Mouse (Mus musculus): ENCODE data around the gene Shisa8. TPM values are rescaled to one million over a fixed set of nuclear protein-coding genes. Genes with fewer than 3 reads are reported as not detected.

Gene Shisa8
- polyA plus RNA-seq, 1 experiment from 2014 or later: 0.21 TPM

DNA sequence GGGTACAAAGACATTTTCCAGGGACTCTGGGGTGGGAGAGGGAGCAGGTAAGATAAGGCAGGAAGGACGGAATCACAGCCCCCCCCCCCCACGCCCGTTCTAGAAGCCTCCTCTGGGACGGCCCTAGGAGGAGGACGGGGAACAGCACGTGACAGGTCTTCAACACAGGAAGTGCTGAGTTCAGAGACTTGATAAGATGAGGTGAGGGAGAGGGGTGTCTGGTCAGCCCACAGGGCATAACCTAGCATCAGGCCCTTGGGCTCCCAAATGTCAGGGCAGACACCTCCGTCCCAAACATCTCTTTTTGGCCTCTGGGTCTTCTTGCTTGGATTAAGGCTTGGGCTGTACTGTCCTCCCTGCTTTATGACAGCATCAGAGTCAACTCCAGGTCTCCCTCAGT lies 10.6 kb upstream of the Shisa8 start:
- Histone ChIP-seq H3K9me3 (no peaks in the 10 kb centered on the region), H3K4me2 (peak overlapping the region; percentile 74; the same call in 1 of the 2 replicates), H3K27ac (replicated peaks) (no peak overlapping the region), H3K4me1 (peaks cover 18% of the 10 kb centered on the region), H3K36me3 (no peaks in the 10 kb centered on the region), H3K9ac (no peak overlapping the region; the same call in 1 of the 2 replicates), H3K4me3 (no peak overlapping the region), H3K27me3 (replicated peaks) (peaks cover 83% of the 10 kb centered on the region)
- 12% methylated on average over 7 of the region's 7 CpGs for WGBS
- no peak for ATAC-seq (ENCODE audit: extremely low read depth, insufficient number of reproducible peaks, low FRiP score, low TSS enrichment)

DNA sequence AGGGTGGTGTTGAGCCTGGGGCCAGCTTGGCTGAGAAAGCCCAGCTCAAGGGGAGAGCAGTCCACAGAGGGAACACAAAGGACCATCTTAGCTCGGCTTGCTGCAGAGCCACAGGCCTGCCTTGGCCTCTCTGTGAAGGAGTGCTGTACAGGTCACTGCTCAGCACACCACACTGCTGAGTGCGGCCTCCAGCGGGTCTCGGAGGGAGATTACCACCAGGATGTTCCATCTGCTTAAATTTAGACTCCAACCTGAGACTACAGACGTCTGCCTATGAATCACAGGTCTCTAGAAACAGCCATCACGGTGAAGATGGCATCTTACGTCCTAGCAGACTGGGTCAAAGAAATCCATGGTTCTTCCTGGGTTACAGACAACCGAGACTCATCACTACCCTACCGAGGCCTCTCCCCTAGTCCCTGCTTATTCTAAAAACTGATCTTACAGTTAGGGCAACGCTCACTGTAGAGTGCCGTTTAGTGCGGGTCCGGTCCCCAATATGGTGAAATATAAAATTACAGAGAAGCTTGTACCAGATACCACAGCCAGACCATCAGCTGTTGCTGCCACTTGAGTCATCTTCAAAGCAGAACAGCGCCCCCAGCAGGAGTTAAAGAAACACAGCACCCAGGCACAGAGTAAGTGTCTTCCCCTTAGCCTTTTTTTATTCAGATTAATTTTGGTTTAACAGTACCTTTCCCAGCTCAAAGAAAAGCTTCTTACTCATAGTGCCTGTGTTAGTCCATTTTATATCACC lies 8.7 kb upstream of the Shisa8 start:
- ATAC-seq (ENCODE audit: extremely low read depth, insufficient number of reproducible peaks, low FRiP score, low TSS enrichment): no peak
- H3K4me1 ChIP-seq: peaks cover 29% of the 10 kb centered on the region
- H3K9ac ChIP-seq: no peak overlapping the region
- no peak overlapping the region for H3K4me2 ChIP-seq
- no peaks in the 10 kb centered on the region for H3K9me3 ChIP-seq
- no peak overlapping the region for H3K4me3 ChIP-seq
- WGBS: 62% methylated on average over 14 of the region's 14 CpGs
- no peak overlapping the region for H3K27ac ChIP-seq (replicated peaks)
- no peaks in the 10 kb centered on the region for H3K36me3 ChIP-seq
- H3K27me3 ChIP-seq (replicated peaks): peaks cover 98% of the 10 kb centered on the region

DNA sequence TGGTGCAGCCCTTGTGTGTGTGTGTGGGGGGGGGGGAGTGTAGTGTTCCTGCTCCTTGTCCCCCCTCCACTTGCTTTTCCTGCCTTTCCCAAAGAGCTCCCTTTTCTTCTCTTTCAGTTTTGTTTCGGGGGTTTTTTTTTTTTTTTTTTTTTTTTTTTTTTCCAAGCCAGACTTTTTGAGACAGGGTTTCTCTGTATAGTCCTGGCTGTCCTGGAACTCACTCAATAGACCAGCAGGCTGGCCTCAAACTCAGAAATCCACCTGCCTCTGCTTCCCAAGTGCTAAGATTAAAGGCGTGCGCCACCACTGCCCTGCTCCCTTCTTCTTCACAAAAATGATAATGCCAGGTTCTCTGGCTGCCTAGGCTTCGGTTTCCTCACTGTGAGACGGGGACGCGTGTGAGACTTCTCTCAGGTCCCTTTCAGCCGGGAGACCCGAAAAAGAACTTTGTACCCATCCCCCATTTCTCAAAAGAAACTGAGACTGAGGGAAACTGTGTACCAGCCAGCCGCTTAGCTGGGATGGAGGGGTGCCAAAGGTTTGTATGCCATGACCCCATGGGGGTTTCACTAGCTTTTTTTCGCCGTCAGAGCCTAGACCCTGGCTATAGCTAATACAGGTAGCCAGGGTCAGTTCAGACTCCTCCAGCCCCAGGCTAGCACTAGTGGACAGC lies 7.5 kb upstream of the Shisa8 start:
- Histone ChIP-seq H3K4me3 (no peak overlapping the region), H3K4me1 (peaks cover 40% of the 10 kb centered on the region), H3K27me3 (replicated peaks) (peaks cover 98% of the 10 kb centered on the region), H3K9ac (no peak overlapping the region), H3K4me2 (no peak overlapping the region), H3K27ac (replicated peaks) (no peak overlapping the region), H3K9me3 (no peaks in the 10 kb centered on the region), H3K36me3 (no peaks in the 10 kb centered on the region)
- ATAC-seq (ENCODE audit: extremely low read depth, insufficient number of reproducible peaks, low FRiP score, low TSS enrichment): no peak
- 75% methylated on average over 11 of the region's 12 CpGs for WGBS

DNA sequence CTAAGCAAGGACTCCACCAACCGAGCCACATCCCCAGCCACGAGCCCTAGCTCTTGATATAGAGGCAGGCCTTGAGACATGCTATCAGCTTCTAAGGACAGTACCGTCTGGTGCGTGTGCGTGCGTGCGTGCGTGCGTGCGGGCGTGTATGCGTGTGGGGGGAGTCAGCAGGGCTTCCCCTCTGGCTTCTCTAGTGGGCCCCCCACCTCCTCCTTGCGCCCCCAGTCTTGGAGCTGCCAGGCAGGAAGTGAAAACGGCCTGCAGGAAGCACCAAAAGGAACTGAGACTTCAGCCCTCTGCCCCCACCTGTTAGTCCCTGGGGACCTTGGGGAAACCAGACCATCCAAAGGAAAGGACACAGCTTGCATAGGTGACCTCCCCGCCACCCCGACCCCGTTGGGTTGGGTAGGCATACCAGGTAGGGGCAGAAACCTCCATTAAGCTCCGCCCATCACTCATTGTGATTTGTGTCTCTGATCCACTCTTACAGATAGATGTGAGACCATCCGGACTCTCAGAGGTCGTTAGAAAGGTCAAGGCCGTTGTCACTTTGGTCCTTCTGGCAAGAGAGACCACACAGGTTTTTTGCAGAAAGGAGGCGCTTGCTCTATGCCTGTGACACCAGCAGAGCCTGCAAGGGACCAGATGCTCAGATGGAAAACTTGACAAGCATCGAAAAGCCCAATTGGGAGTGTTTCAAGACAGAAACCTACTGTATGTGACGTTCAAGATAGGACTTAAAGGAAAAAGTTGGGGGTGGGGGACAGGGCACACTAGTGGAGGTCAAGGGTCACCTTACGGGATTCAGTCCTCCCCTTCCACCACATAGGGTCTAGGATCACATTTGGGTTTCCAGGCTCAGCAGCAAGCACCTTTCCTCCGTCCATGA lies 6.4 kb upstream of the Shisa8 start:
- peaks cover 97% of the 10 kb centered on the region for H3K27me3 ChIP-seq (replicated peaks)

DNA sequence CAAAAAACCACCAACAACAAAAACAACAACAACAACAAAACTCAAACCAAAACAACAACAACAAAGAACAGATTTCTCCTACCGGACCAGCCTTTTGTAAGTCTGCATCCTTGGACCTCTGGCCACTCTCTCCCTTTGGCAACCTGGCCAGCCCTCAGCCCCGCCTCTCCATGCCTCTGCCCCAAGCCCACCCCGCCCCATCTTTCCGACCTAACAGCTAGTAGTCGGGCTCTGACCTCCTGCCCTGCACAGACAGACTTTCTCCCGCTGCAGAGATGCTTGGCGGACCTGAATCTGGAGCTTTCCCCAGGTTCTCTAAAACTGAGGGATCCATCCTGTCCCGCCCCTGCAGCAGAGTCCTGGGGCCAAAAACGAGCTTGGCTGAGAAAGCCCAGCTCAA lies 5.4 kb upstream of the Shisa8 start:
- H3K4me3 ChIP-seq: no peak overlapping the region
- 32% methylated on average over 9 of the region's 9 CpGs for WGBS

More for the DNA sequence above, 6.4 kb upstream of the Shisa8 start:
- no peak overlapping the region for H3K4me3 ChIP-seq
- ATAC-seq (ENCODE audit: extremely low read depth, insufficient number of reproducible peaks, low FRiP score, low TSS enrichment): no peak
- 69% methylated on average over 26 of the region's 26 CpGs for WGBS
- no peak overlapping the region for H3K9ac ChIP-seq
- H3K9me3 ChIP-seq: no peaks in the 10 kb centered on the region
- no peak overlapping the region for H3K27ac ChIP-seq (replicated peaks)
- H3K36me3 ChIP-seq: no peaks in the 10 kb centered on the region
- peaks cover 33% of the 10 kb centered on the region for H3K4me1 ChIP-seq
- no peak overlapping the region for H3K4me2 ChIP-seq

DNA sequence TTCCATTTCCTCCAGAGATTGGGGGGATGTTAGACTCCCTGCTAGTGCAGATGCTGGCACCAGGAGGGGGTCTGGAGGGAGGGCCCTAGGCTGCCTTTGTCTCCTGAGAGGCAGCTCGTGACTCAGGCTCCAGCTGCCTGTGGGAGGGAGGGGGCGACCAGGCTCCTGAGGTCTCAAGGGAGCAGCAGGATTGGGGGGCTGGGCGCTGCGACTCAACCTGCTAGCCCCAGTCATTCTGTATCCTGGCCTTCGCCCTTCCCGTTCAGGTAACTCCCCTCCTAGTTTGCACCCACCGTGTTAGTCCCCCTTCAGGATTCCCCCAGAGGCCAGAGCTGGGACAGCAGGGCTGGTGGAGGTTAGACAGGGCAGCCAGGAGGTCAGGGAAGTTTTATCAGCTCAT lies 4.4 kb upstream of the Shisa8 start:
- Histone ChIP-seq H3K9ac (no peak overlapping the region), H3K27ac (replicated peaks) (no peak overlapping the region), H3K9me3 (no peaks in the 10 kb centered on the region), H3K4me3 (no peak overlapping the region), H3K4me1 (peaks cover 32% of the 10 kb centered on the region), H3K4me2 (no peak overlapping the region), H3K36me3 (no peaks in the 10 kb centered on the region), H3K27me3 (replicated peaks) (peaks cover 97% of the 10 kb centered on the region)
- 24% methylated on average over 7 of the region's 7 CpGs for WGBS
- ATAC-seq (ENCODE audit: extremely low read depth, insufficient number of reproducible peaks, low FRiP score, low TSS enrichment): no peak

More for the DNA sequence above, 5.4 kb upstream of the Shisa8 start:
- Histone ChIP-seq H3K27ac (replicated peaks) (no peak overlapping the region), H3K9me3 (no peaks in the 10 kb centered on the region), H3K9ac (no peak overlapping the region), H3K4me2 (no peak overlapping the region), H3K4me1 (peaks cover 23% of the 10 kb centered on the region), H3K36me3 (no peaks in the 10 kb centered on the region), H3K27me3 (replicated peaks) (peaks cover 97% of the 10 kb centered on the region)
- ATAC-seq (ENCODE audit: extremely low read depth, insufficient number of reproducible peaks, low FRiP score, low TSS enrichment): no peak

DNA sequence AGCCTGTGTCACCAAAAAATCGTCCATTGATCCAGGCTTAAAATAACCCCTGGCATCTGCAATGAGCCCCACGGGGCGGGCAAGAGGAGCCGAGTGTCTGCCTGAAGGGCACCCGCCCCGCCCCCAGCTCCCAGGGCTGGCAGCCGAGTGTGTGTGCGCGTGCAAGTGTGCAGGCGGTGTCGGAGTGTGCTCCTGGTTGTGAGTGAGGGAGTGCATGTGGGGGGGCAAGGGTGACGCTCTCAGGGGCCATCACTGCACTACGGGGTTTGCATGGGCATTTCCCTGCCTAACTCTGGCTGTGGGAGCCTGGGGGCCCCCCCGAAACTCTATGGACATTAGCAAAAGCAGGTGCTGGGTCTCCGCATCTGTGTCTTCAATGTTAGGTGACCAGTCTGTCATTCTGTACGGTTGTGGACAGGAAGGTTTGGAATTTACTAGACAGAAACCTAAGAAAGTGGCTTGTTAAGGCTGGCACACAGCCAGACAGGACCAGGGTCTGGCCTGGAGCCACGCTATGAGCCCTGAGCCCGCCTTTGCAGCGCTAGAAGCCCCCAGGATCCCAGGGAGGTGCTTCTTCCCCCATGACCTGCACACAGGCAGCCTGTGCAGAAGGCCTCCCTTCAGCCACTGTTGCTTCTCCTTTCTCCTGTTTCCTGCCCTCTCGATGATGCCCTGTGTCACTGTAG lies 3.7 kb upstream of the Shisa8 start:
- H3K9ac ChIP-seq: no peak overlapping the region
- no peak overlapping the region for H3K4me3 ChIP-seq
- no peak overlapping the region for H3K27ac ChIP-seq (replicated peaks)
- peaks cover 97% of the 10 kb centered on the region for H3K27me3 ChIP-seq (replicated peaks)
- no peak for ATAC-seq (ENCODE audit: extremely low read depth, insufficient number of reproducible peaks, low FRiP score, low TSS enrichment)
- 40% methylated on average over 20 of the region's 20 CpGs for WGBS
- peaks cover 39% of the 10 kb centered on the region for H3K4me1 ChIP-seq
- H3K9me3 ChIP-seq: no peaks in the 10 kb centered on the region
- no peaks in the 10 kb centered on the region for H3K36me3 ChIP-seq
- no peak overlapping the region; the same call in 1 of the 2 replicates for H3K4me2 ChIP-seq

DNA sequence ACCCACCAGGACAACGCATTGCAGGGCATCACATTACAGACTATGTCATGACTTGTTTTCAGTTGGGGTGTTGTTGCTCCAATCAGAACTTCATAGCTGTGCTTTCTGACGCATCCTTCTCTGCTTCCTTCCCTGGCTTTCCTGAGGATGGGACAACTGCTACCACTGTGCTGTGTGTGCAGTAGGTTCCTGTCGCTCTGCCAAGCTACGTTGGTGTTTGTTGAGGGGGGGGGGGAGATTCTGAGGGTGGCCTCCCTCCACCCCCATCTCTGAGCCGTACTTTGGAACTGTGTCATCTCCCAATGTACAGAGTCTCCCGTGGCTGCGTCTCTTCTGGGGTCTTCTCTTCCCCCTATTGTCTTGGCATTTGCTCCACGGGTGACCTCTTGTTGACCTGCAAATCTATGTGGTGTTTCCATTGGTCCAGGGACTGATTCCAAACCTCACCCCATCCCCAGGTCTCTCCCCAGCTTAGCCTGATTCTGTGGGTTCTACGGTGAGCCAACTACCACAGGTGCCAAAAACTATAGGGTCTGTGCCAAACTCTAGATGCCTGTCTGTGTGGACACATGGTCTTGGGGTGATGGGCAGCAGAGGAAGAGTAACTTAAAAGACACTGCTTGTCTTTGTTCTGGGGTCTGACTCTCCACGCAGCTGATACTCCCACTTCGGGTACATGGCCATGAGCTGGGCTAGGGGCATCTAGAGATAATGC lies 2.9 kb upstream of the Shisa8 start:
- Histone ChIP-seq H3K4me2 (no peak overlapping the region; the same call in 1 of the 2 replicates), H3K4me1 (peaks cover 39% of the 10 kb centered on the region), H3K36me3 (no peaks in the 10 kb centered on the region), H3K9ac (no peak overlapping the region), H3K27ac (replicated peaks) (no peak overlapping the region), H3K9me3 (no peaks in the 10 kb centered on the region), H3K4me3 (no peak overlapping the region), H3K27me3 (replicated peaks) (peaks cover 97% of the 10 kb centered on the region)
- 32% methylated on average over 11 of the region's 11 CpGs for WGBS
- no peak for ATAC-seq (ENCODE audit: extremely low read depth, insufficient number of reproducible peaks, low FRiP score, low TSS enrichment)

DNA sequence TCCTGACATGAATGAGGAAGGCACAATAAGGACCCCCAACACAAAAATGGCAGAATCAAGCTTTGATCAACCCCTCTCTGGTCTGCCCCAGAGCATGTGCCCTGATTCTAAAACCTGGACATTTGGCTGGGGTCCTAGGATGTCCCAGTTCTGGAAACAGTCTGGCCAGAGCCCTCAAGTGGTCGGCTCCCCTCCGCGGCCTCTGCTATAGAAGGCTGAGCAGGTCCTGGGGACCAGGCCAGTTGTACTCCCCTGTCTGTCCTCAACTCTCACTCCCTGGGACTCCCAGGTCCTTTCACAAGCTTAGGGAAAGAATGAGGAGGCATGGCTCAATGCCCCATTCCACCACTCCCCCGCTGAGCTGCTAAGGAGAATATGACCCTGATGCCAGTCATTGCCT lies 607 bp upstream of the Shisa8 start:
- WGBS: 9% methylated on average over 4 of the region's 4 CpGs
- Histone ChIP-seq H3K27ac (replicated peaks) (no peak overlapping the region), H3K9me3 (no peaks in the 10 kb centered on the region), H3K4me1 (peaks cover 39% of the 10 kb centered on the region), H3K27me3 (replicated peaks) (peaks cover 99% of the 10 kb centered on the region), H3K4me3 (peak overlapping the region; percentile 55; the same call in 1 of the 2 replicates), H3K4me2 (peak overlapping the region; percentile 71; the same call in 1 of the 2 replicates), H3K9ac (no peak overlapping the region), H3K36me3 (no peaks in the 10 kb centered on the region)
- no peak for ATAC-seq (ENCODE audit: extremely low read depth, insufficient number of reproducible peaks, low FRiP score, low TSS enrichment)

DNA sequence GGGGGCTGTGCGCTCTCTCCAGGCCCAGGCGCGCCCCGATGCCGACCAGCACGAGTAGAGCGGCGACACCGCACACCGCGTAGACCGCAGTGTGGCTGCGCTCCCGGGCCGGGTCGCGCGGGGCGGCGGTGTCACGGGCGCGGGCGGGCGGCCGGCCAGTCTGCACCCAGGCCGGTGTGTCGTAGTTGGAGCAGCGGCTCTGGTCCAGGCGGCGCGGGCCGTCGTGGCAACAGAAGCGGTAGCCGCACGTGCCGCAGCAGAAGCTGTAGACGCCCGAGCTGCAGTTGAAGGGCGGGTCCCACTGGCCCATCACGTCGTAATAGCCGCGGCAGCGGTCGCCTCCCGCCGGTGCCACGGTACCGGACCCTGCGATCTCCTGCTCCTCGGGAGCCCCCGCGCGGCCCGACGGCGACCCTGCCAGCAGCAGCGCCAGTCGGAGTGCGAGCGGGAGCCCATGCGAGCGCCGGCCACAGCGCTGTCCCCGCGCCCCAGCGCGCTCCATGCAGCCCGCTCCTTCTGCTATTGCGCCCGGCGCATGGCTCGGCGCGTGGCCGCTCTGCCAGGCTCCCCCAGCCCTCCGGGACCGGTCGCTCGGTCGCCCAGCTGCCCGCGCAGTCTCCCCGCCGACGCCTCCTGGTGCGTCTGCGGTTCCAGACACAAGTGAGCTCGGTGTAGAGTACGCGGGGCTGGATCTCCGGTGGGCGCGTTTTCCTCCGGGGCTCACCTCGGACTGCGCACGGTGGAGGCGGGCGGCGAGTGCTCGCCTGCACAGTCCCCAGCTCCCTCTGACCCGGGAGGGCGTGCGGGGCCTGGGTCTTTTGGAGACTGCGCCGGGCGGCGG lies 484 bp downstream of the Shisa8 start:
- Histone ChIP-seq H3K4me3 (peak overlapping the region; percentile 55), H3K36me3 (no peaks in the 10 kb centered on the region), H3K9me3 (no peaks in the 10 kb centered on the region), H3K27me3 (replicated peaks) (peaks cover 99% of the 10 kb centered on the region), H3K27ac (replicated peaks) (no peak overlapping the region), H3K4me2 (peak overlapping the region; percentile 71), H3K4me1 (peaks cover 42% of the 10 kb centered on the region), H3K9ac (peak overlapping the region; percentile 73)
- ATAC-seq (ENCODE audit: extremely low read depth, insufficient number of reproducible peaks, low FRiP score, low TSS enrichment): no peak
- under 1% methylated on average over 103 of the region's 112 CpGs for WGBS

Measured in heart, embryonic 13.5 days (tissue).